Mouse (Mus musculus): ENCODE results near the gene Gm14597. TPM values are rescaled to one million over a fixed set of nuclear protein-coding genes. Genes with fewer than 3 reads are reported as not detected.
"Not testable (repeated sequence)": the region's sequence is repeated elsewhere in the genome, so short reads cannot be mapped to it uniquely, and the experiment has no call there.

Gm14597 gene
- polyA plus RNA-seq, 1 experiment from 2014 or later, result not detected

GRCm38 (mm10) chrX:53610571-53610970 is 1.8 kb upstream of the Gm14597 start:
- WGBS, result 3% methylated on average over 3 of the region's 3 CpGs
- ATAC-seq, result no peak
- H3K4me1 ChIP-seq (replicated peaks; ENCODE audit: control insufficient read depth, insufficient read depth, low read length), result no peaks in the 10 kb centered on the region
- H3K36me3 ChIP-seq (ENCODE audit: control insufficient read depth, insufficient read depth), result no peaks in the 10 kb centered on the region
- no peaks in the 10 kb centered on the region for H3K27me3 ChIP-seq (replicated peaks; ENCODE audit: control insufficient read depth, insufficient read depth, low read length)
- H3K9ac ChIP-seq (ENCODE audit: low read depth, low read length), result no peak overlapping the region
- peak; percentile 76 for TF ChIP-seq CTCF (IDR thresholded peaks at IDR 0.05; ENCODE audit: low read depth)
- no peak overlapping the region for H3K4me3 ChIP-seq (ENCODE audit: low read depth, low read length)
- H3K27ac ChIP-seq (ENCODE audit: low read depth, low read length), result no peak overlapping the region
- no peak overlapping the region for H3K4me2 ChIP-seq (replicated peaks; ENCODE audit: low read depth)
- no peaks in the 10 kb centered on the region for H3K9me3 ChIP-seq (ENCODE audit: control insufficient read depth)

DNA sequence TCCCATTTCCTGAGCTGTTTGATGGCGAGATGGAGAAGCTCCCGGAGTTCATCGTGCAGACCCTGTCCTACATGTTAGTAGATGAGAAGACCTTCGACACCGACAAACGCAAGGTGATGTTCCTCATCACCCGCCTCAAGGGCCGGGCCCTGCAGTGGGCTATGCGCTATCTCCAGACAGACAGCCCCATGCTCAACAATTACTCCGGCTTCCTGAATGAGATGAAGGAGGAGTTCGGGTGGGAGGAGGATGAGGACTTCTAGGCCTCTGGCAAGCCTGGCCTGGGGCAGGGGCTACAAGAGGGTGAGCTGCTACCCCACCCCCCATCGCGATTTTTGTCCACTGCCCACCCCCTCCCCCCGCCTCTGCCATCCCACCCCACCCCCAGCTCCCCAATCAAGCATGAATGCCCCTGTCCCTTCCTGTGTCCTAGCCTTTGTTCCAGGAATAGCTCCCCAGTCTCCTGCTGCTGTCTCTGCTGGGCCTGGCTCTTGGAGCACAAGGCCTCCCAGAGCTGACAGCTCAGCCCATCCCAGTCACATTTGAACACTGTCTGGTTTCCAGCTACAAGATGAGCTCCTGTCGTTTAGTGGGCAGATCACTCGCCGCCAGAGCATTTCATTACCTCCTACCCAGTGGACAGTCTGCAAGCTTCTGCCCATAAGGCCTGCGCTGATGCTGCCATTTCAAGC is 511 bp downstream of the Gm14597 start:
- 0 out of 2 replicates have a peak overlapping the region, but pooled peaks have one; percentile 21 for H3K27ac ChIP-seq (ENCODE audit: low read depth, low read length)
- TF ChIP-seq CTCF (IDR thresholded peaks at IDR 0.05; ENCODE audit: low read depth), result no peak
- H3K4me2 ChIP-seq (replicated peaks; ENCODE audit: low read depth), result peak overlapping the region; percentile 61
- peak overlapping the region; percentile 34 for H3K4me3 ChIP-seq (ENCODE audit: low read depth, low read length)
- ATAC-seq, result no peak
- no peaks in the 10 kb centered on the region for H3K27me3 ChIP-seq (replicated peaks; ENCODE audit: control insufficient read depth, insufficient read depth, low read length)
- no peaks in the 10 kb centered on the region for H3K36me3 ChIP-seq (ENCODE audit: control insufficient read depth, insufficient read depth)
- 36% methylated on average over 18 of the region's 18 CpGs for WGBS
- H3K9ac ChIP-seq (ENCODE audit: low read depth, low read length), result peak overlapping the region; percentile 34; the same call in 1 of the 2 replicates
- no peaks in the 10 kb centered on the region for H3K4me1 ChIP-seq (replicated peaks; ENCODE audit: control insufficient read depth, insufficient read depth, low read length)
- H3K9me3 ChIP-seq (ENCODE audit: control insufficient read depth), result no peaks in the 10 kb centered on the region

GRCm38 (mm10) chrX:53607242-53608121 is 1.3 kb downstream of the Gm14597 start, which contains the start of gene Rtl8c:
Gene Rtl8c (plus strand): TSS chrX:53608032.
- 27% methylated on average over 19 of the region's 20 CpGs for WGBS
- 0 out of 2 replicates have a peak within 1 kb of the TSS, but pooled peaks have one; percentile 21 for H3K27ac ChIP-seq (ENCODE audit: low read depth, low read length)
- H3K4me2 ChIP-seq (replicated peaks; ENCODE audit: low read depth), result peak within 1 kb of the TSS; percentile 61
- TF ChIP-seq CTCF (IDR thresholded peaks at IDR 0.05; ENCODE audit: low read depth), result 0 out of 2 replicates have a peak, but pooled peaks have one; percentile 18
- no peaks in the 10 kb centered on the region for H3K27me3 ChIP-seq (replicated peaks; ENCODE audit: control insufficient read depth, insufficient read depth, low read length)
- no peak for ATAC-seq
- H3K4me1 ChIP-seq (replicated peaks; ENCODE audit: control insufficient read depth, insufficient read depth, low read length), result no peaks in the 10 kb centered on the region
- H3K9me3 ChIP-seq (ENCODE audit: control insufficient read depth), result no peaks in the 10 kb centered on the region
- H3K36me3 ChIP-seq (ENCODE audit: control insufficient read depth, insufficient read depth), result no peaks in the 10 kb centered on the region
- H3K4me3 ChIP-seq (ENCODE audit: low read depth, low read length), result peak within 1 kb of the TSS; percentile 34
- H3K9ac ChIP-seq (ENCODE audit: low read depth, low read length), result peak within 1 kb of the TSS; percentile 34; the same call in 1 of the 2 replicates

DNA sequence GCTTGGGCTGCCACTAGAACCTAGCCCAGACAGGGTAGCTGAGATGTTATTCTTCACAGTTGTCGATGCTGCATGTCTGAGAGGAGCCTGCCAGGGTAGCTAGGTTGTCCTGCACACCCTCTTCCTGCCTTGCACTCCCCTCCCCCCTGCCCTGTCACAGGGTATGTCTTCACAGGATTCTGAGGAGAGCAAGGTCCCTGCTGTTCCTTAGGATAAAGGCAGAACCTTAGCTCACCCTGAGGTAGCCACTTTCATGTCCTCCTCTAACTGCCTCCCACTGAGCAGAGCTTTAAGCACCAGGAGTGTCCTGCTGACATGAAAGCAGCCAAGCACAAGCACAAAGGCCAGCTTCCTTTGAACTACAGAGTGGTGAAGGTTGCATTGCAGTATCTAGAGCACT is 2.6 kb downstream of the Gm14597 start:
- H3K36me3 ChIP-seq (ENCODE audit: control insufficient read depth, insufficient read depth); H3K9me3 ChIP-seq (ENCODE audit: control insufficient read depth); H3K27me3 ChIP-seq (replicated peaks; ENCODE audit: control insufficient read depth, insufficient read depth, low read length); H3K27ac ChIP-seq (ENCODE audit: low read depth, low read length); H3K4me2 ChIP-seq (replicated peaks; ENCODE audit: low read depth); ATAC-seq; H3K4me3 ChIP-seq (ENCODE audit: low read depth, low read length); H3K9ac ChIP-seq (ENCODE audit: low read depth, low read length); H3K4me1 ChIP-seq (replicated peaks; ENCODE audit: control insufficient read depth, insufficient read depth, low read length): not testable (repeated sequence)
- WGBS, result 38% methylated on average over 1 of the region's 1 CpGs

GRCm38 (mm10) chrX:53599993-53600392 is 8.8 kb downstream of the Gm14597 start:
- WGBS, result 5% methylated on average over 1 of the region's 2 CpGs
- H3K36me3 ChIP-seq (ENCODE audit: control insufficient read depth, insufficient read depth); H3K4me3 ChIP-seq (ENCODE audit: low read depth, low read length); ATAC-seq; H3K4me2 ChIP-seq (replicated peaks; ENCODE audit: low read depth); H3K4me1 ChIP-seq (replicated peaks; ENCODE audit: control insufficient read depth, insufficient read depth, low read length); H3K27me3 ChIP-seq (replicated peaks; ENCODE audit: control insufficient read depth, insufficient read depth, low read length); H3K9me3 ChIP-seq (ENCODE audit: control insufficient read depth); H3K9ac ChIP-seq (ENCODE audit: low read depth, low read length); H3K27ac ChIP-seq (ENCODE audit: low read depth, low read length): not testable (repeated sequence)
- peak; percentile 59 for TF ChIP-seq CTCF (IDR thresholded peaks at IDR 0.05; ENCODE audit: low read depth)

DNA sequence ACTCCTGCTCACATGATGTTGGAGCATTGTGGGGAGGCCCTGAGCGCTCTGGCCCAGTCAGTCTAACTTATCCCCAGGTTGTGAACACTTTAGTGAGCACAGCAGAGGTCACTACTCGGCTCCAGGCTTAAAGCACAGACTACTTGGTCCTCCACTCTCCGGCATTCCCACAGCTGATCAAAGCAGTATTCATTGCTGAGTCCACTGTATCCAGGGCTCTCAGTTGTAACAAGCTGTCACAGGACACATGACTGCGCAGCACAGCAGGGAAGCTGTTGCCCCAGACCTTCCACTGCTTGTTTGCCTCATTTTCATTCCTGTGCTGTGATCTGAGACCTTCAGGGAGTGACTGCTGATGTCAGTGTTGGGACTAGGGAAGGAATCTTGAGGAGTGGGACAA is 25.4 kb downstream of the Gm14597 start:
- whole genome bisulfite sequencing, result 63% methylated on average over 3 of the region's 4 CpGs
- not testable (repeated sequence) for H3K9me3 ChIP-seq (ENCODE audit: control insufficient read depth); H3K27ac ChIP-seq (ENCODE audit: low read depth, low read length); H3K36me3 ChIP-seq (ENCODE audit: control insufficient read depth, insufficient read depth); H3K27me3 ChIP-seq (replicated peaks; ENCODE audit: control insufficient read depth, insufficient read depth, low read length); H3K4me3 ChIP-seq (ENCODE audit: low read depth, low read length); ATAC-seq; H3K9ac ChIP-seq (ENCODE audit: low read depth, low read length); H3K4me1 ChIP-seq (replicated peaks; ENCODE audit: control insufficient read depth, insufficient read depth, low read length); H3K4me2 ChIP-seq (replicated peaks; ENCODE audit: low read depth)

DNA sequence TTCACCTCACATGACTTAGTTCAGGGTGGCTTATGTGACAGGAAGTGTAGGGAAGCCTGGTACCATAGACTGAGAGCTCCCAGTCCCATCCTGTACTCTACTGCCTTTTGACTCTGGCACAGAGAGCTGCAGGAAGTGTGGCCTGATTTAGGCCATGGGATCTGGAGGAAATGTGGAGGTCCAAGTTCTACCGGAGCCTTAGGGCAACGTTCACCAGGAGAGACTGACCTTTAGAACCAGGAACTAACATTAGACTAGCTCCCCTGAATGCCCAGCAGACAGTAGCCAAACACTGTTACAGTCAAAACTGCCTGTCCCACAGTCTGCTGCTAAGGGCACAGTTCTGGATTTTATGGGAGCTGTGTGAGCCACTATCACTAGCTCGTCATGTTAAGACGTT is 27.4 kb downstream of the Gm14597 start:
- not testable (repeated sequence) for H3K36me3 ChIP-seq (ENCODE audit: control insufficient read depth, insufficient read depth); H3K27ac ChIP-seq (ENCODE audit: low read depth, low read length); H3K9ac ChIP-seq (ENCODE audit: low read depth, low read length); H3K9me3 ChIP-seq (ENCODE audit: control insufficient read depth); H3K4me2 ChIP-seq (replicated peaks; ENCODE audit: low read depth); H3K27me3 ChIP-seq (replicated peaks; ENCODE audit: control insufficient read depth, insufficient read depth, low read length); H3K4me1 ChIP-seq (replicated peaks; ENCODE audit: control insufficient read depth, insufficient read depth, low read length); H3K4me3 ChIP-seq (ENCODE audit: low read depth, low read length)
- WGBS, result 60% methylated on average over 2 of the region's 4 CpGs
- ATAC-seq, result 0 out of 2 replicates have a peak, but pooled peaks have one; percentile 59

Measured in intestine, postnatal 0 days (tissue).